Mouse (Mus musculus) embryo, embryonic 9.5 days (tissue): ENCODE results near the gene Als2cr12.
"Not testable (repeated sequence)": the region's sequence is repeated elsewhere in the genome, so short reads cannot be mapped to it uniquely, and the experiment has no call there.

ENCODE experiments used
- DNase-seq: peaks from one replicate; pipeline ENCODE4 v3.0.0-alpha.2; 2017; ENCODE audit errors: extremely low spot score

Als2cr12 gene

DNA sequence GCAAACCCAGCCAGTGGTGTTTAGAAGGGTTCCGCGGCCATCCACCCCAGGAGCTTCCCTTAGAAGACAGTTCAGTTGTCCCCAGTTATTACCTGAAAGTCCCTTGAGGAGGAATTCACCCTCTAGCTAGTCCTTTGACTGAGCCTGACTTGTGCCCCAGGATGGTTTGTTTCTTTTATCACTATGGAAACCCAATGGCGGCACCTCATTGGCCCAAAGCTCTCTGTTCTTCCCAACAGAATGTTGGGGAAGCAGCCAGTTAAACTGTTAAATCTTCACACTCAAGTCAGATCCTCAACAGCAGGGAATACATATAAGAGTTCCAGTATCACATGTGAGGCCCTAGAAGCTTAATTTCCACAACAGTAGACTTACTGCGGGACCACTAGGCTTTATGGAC, at the start of gene Als2cr12:
Gene Als2cr12 (minus strand): TSS at position 180 of the 400 bp plus-strand sequence.
- DNase-seq: not testable (repeated sequence)

DNA sequence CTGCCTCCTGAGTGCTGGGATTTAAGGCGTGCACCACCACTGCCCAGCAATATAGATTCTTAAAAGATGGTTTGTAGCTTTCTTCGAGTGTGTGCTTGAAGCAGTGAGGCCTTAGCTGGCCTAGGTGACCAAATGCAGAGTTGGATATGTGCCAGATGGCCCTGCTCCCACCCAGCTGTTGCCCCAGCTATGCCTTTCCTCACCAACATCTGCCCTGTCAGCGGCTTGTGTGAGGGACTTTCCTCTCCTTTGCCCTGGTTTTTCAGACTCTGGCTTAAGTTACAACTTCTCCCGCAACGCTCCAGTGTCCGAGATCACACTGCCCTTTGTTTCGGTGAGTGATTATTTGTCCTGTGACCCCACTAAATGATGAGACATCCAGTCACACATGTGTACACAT, 48.9 kb upstream of the Als2cr12 start:
- no peak for DNase-seq

DNA sequence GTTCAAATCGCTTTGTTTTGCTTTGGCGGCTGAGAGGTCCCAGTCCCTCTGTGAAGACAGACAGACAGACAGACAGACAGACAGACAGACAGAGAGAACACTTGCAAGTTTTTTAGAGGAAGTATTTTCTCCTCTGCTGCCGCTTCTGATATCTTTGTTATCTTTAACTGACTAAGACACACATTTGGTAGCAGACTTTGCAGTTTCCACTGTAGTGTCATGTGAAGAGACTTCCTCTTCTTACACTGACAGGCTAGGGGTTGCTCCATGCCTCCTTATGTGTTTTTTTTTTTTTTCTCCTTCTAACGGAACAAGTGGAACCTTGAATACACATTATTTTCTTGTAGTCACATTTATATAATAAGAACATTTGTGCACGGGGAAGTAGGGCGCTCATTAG, 47.5 kb upstream of the Als2cr12 start:
- no peak for DNase-seq

DNA sequence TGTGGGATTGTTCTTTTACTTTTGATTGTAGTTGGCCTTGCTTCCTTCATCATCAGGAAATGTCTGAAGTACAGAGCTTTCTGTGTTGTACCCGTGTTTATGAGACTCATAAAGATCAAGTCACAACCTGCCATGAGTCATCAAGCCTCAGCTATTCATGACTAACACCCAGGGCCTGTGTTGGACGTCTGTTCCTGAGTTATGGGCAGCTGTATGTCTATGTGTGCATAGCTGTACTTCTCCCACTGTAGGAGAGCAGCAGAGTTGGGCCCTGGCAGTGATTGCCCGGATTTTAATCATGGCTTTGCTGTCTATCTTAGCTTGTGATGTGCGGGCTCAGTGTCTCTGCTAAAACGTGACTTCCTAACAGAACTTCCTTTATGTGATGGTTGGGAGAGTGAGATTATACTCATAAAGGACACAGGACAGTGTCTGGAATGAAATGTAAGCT, 46.8 kb upstream of the Als2cr12 start:
- DNase-seq: no peak

DNA sequence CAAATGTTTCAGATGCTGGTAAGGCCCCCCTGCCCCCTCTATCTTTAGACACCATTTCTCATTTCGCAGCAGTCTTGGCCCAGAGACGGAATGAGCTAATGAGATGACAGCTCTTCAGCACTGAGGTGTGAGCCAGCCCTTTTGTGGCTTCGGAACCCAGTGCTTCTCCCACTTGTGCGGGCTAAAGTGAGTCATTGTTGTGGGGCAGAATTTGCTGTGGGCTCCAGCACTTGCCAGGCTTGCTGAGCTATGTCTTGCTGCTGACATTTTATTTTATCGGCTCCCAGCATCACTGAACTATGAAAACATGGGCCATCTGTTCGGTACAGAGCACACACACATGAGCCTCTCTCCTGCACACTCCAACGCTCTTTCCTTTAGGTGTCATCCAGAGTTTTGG, 43.7 kb upstream of the Als2cr12 start:
- no peak for DNase-seq

DNA sequence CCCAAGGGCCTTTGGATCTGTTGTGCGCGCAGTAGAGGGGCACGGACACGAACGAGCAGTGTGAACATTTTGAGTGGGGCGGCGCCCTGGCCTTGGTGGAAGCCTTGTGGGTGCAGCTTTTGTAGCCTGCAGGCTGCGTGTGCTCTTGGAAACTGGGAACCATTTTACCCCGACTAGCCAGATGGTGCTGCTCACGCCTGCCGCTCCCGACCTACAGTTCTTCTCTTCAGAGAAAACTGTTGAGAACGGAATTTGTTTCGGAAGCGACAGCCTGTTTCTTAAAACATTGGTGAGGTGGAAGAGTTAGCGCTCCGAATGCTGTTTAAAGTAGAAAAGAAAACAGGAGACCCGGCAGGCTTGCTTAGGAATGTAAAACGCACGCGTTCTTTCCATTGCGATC, 41.2 kb upstream of the Als2cr12 start:
- no peak for DNase-seq

DNA sequence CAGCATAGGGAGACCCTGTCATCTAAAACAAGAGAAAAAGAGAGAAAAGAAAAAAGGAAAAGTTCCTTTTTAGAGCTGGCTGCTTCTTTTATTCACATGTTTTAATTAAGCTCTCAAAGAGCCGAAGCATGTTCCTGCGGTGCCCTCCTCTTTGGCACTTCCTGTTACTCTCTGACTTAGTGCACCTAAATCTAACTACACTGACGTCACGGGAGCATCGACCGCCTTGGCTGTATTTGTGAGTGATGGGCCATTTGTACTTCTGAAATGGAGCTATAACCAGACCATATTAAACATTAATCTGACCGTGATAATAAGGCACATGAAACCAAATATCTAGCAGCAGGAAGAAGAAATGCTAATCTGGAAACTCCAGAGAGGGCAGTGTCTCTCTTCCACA, 40.2 kb upstream of the Als2cr12 start:
- no peak for DNase-seq

DNA sequence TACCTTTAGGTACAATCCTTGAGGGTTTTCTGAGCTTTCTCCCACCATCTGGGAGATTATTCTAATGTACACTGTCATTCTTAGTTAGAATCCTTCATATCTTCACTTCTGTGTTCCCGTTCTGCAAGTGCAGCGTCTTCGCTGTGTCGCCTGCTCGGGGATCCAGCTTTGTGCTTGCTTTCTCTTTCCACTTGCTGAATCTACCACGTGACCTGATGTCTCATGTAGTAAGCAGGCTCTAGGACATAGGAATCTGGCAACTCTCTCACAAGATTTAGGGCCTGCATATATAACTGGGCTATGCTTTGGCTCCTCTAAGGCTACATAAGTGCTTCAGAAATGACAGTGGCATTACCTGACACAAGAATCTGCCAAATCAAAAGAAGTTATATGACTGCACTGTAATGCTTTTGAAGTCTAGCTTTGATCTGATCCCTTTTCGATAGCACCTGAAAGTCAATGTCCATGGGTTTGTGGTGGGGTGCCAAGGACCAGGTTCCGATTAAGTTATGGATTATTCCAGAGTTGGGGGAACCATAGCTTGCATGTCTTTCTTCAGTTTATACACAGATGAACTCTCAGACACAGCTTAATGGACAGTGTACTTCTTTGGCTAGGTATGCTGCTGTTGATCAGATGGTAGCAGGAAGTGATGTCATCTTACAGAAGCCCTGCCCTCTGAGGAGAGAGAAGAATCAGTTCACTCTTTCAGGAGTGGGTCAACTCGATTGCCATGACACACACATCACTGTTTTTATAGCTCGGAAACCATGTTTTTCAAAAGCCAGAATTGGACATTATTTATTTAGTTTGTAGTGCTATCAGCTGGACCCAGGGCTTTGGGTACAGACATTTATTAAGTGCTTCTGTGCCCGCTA, 38.5 kb upstream of the Als2cr12 start:
- DNase-seq: no peak

DNA sequence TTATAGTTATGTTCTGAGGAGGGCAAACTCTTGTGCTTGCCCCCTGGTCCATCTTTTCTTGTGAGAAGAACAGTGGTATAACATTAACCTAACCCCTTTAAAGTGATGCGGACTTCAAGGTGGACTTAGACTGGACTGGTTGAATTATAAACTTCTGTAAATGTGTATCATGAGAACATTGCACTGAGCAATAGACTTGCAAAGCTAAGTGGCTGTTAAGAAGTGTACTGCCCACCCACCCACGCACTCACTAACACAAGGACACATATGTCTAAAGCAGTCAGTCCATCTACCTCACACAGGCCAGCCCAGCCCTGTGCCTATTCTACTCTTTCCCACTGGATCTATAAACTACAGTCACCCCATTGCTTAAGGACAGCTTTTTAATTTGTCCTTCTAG, 37.8 kb upstream of the Als2cr12 start:
- DNase-seq: no peak

DNA sequence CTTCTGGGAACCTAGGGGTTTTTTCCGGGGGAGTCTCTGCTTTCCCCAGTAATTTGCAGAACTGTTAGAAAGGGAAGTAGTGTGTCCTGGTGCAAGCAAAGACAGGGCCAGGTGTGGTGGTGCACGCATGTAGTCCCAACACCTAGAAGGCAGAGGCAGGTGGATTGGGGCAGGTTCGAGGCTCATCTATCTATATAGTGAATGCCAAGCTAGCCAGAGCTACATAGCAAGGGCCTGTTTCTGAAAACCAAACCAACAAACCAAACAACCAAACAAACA, 32.7 kb upstream of the Als2cr12 start:
- DNase-seq: no peak

DNA sequence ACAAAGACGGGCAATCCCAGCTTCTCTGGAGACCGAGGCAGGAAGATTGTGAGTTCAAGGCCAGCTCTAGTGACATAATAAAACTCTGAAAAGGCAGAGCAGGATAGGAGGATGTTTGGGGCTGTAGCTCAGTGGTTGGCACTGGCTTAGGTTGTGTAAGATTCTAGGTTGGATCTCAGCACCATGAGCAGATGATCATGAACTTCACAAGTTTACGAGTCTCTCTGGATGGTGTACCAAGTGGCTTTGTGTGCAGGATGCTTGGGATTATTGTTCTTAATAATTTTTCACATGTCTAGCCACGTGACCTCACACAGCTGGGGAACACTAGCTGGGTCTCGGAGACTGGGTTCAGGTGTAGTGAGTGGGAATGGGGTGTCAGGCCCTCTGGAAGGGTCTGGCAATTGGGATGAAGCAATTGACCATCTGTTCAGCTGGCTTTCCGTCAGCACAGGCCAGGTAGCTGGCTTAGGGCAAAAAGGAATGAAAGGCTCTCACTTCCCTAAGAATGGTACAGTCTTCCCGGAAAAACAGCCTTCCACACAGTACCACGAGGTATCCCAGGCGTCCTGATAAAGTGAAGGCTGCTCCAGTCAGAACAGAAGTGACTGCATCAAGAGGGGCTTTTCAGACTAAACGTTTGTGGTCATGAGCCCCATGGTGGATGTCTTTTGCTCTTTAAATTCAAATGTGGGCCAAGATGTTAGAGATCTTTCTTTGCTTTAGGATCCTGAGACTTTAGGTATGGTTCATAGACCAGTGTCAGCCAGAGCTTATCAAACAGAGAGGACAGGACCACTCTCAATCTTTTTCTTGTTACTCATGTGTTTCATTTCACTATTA, 32.2 kb upstream of the Als2cr12 start:
- no peak for DNase-seq

DNA sequence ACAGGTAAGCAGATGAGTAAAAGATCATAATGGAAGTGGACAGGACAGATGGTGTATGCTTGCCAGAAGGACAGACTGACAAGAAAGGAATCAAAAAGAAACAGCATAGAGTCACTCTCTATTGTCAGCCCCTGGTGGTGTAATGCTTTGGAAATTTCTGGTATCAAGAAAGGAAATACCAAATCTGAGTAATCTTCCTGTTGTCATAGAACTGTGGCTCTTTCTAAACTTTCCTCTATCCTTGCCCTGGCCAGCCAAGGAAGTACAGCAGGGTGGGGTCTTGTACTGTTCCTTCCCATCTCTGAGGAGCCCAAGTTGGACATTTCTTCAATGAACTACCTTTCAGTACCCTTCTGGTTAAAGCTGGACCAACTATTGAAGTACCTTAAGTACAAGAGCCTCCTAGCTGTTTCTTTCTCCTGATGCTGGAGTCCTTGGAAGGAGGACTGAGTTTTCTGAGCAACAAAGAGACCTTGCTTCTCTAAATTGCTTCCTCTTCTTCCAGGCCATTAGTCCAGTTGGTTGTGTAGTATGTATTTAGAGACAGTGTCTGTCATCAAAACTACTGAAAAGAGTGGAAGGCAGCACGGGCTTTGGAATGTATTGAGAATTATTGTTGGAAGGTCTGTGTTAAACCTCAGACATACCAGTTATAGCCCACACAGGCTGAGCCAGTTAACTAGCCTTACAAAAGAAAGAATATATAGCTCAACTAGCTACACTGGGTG, 31.4 kb upstream of the Als2cr12 start:
- DNase-seq: no peak

DNA sequence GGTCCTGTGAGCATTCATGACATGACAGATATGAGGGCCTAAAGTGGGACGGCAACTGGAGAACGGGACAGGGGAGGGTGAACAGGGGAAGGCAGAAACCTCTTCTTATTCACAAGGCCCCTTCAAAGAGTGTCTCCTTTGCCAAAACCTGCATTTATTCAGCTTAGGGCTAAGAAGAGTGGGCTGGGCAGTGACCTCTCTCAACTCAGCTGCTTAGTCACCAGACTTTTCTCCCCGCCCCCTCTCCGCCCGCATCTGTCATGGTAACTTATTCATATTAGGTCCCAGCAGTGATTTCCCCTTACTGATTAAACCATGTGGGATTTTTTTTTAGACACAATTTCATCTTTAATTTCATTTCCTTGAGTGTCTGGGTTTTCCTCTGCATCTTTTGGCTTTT, 30.0 kb upstream of the Als2cr12 start:
- DNase-seq: no peak

DNA sequence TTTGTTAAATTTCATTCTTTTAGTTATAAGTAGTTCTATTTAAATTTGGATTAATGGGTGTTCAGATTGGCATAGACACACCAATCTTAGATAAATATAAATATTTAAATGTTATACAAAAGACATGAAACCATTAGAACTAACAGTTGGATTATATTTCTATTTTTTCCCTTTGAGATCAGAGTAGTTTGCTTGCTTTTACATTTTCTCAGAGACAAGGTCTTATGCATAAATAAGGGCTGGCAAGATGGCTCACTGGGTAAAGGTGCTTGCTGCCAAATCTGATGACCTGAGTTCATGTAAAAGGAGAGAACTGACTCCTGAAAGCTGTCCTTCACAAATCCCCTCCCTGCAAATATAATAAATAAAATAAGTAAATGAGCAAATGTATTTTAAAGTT, 29.3 kb upstream of the Als2cr12 start:
- DNase-seq: no peak

DNA sequence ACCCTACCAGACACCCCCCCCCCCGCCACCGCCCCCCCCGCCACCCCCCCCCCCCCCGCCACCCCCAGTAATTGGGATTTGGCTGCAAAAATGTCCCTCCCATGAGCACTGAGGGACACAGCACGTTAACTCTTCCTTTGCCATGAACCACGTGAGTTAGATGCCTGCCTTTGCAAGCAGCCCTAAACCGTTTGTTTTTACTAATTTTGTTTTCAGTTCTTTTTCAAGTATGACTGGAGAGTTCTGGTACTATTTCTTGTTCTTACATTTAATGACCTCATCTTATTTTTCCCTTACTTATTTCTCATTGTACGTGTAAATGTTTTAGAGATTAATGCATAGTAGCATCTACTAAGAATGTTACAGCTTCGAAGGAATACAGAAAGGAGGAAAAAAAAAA, 28.7 kb upstream of the Als2cr12 start:
- DNase-seq: no peak

DNA sequence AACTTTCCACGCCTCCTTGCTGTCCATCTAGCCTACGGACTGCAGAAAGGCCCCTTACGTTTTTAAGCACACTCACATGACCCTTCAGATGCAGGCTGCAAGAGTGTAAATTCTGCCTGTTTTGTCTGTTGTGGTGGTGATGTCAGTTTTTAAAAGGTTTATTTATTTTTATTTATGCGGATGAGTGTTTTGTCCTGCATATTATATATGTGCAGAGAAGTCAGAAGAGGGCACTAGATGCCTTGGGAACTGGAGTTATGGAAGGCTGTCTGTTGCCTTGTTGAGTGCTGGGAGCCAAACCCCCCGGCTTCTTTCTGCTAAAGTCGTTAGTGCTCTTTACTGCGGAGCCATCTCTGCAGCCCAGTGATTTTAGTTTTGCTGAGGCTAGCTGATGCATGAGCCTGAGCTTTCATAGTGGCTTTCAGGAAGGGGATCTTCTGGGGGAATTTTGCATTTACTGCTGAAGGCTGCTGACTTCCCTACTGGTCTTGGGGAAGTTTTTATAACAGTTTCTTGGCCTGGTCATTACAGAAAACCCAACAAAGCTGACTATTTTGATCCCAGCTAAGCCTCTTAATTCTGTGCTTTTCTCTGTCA, 28.1 kb upstream of the Als2cr12 start:
- no peak for DNase-seq

DNA sequence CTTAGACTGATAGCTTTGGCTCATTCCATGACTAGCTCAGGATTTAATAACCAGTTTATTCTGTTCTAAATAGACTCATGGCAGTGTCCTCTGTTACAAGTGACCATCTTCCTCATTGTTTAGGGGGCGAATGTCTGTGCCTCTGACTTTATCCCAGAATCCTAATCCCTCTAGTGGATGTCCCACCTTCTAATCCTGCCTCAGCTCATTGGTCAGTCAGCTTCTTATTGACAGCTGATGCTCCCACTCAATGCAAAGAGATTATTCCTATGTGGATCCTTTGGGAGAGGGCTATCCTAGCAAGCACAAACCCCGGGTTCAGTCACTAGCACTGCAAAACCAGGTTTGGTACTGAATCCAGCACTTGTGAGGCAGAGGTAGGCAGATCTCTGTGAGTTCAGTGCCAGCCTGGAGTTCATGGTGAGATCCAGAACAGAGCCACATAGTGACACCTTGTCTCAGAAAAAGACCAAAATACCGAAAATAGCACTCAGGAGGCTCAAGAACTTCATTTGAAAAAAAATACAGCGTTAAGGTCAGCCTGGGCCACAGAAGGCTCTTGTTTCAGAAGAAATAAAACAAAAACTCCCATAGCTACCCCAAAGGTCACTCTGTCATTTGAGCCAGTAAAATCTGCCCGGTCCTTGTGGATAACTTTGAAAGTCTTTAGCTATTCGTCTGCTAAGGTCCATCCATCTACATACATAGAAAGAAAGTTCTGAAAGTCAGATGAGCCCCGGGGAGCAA, 27.4 kb upstream of the Als2cr12 start:
- no peak for DNase-seq

DNA sequence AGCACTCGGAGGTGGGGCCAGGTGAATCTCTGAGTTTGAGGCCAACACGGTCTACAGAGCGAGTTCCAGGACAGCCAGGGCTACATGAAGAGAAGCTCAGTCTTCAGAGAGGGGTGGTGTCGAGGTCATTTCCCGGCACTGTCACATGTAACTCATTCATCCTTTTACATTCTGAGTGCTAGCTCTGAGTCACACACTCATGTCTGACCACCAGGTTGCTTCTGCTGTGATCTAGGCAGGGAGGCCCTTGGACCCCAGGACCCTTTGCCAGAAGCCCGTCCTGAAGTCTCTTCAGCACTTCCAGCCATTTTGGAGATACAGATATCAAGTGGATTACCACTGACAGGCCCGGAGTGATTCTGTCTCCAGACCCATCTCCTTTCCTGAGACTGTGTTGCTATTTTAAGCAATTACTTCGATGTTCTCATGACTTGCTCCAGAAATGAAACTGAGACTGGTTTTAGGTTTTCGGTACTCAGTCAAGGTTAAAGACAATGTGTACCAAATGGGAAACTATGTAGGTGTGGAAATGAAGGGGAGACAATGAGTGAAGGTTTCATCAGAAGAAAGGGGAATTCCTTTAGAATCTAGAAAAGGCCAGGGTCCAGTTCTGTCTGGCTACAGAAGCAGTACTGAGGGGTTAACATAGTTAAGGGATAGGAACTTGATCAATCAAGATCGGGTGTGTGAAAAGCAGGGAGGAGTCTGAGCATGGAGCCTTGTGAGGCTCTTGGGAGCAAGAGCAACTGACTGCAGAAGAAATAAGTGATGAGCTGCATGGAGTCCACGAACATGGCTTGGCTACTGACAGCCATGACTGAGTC, 26.5 kb upstream of the Als2cr12 start:
- no peak for DNase-seq

DNA sequence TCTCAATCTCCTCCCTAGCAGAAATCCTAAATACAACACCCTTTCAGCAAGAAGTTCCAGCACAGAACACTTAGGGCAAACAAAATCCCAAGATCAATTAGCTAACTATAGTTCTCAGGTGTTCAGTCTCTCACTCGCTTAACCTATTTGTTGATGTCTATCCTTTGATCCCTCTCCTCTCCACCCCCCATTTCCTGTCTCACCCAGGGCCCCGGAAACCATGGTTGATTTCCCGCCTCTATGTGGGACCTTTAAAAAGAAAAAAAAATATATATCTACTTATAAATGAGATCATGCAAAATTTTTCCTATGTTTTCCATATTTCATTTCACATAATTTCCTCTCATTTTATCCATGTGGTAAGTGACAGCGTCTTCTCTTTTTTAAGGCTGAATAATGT, 25.2 kb upstream of the Als2cr12 start:
- DNase-seq: no peak

DNA sequence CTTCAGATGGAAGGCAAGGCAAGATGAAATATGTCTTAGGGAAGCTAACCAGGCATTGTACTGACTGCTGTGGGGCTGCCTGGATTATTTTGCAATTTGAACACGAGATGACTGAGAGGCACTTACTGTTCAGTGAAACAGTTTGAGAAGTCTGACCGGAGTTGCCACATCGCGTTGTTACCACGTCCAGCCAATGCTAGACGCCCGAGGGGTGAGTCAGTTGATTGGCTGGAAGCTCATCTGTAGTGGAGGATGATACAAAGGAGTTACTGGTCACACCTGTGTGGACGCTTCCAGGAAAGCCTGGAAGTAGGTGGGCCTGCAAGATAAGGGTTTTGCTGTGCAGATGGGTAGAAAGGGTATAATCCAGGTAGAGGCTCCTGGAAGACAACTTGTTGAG, 24.3 kb upstream of the Als2cr12 start:
- DNase-seq: no peak
